ENCODE assay signal across 9 mouse cellular contexts in the genomic region with DNA sequence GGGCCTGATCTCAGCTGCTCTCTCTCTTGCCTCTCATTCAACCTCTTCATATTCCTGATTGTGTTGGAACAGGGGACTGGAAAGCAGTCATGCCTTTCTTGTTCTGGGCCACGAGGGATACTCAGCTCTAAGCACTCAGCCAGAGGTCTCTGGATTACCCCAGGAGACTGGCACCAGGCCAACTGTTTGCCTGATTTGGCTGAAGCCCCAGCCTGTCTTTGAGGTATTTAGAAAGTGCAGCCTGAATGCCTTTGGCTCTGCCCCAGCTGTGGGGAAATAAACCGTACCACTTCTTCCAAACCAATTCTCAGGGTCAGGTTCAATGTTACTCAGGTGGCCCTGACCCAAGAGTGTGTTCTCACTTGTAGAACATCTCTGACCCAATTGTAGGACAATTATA.
DNase-seq lines count a peak whose midpoint lies in the region; ATAC-seq and TF ChIP-seq lines count a peak whose summit lies in the region.
"Had no signal": no experiment of that assay in that cellular context is flagged by ENCODE, and none has a peak within 500 bp of the region (broad histone marks: within the 10 kb centered on the region; RNA-seq: fewer than 3 reads in every experiment).

No protein-coding gene starts in this region.

- H3K9ac ChIP-seq in kidney, embryonic 14.5 days (ENCODE audit: low read depth, low read length): no peak overlapping the region
- no peak overlapping the region for H3K9ac ChIP-seq in midbrain, postnatal 0 days (replicated peaks; ENCODE audit: low read length, poor library complexity, severe bottlenecking)

- no peak for ATAC-seq in kidney, embryonic 14.5 days (ENCODE audit: low FRiP score, low TSS enrichment)
- no peak for ATAC-seq in midbrain, postnatal 0 days (ENCODE audit: low FRiP score)

- H3K4me3 ChIP-seq in kidney, embryonic 14.5 days (ENCODE audit: low read length): no peak overlapping the region
- no peak overlapping the region for H3K4me3 ChIP-seq in midbrain, postnatal 0 days (ENCODE audit: low read depth, low read length)
- H3K4me3 ChIP-seq: megakaryocyte, embryonic 14.5 days had no signal

- no peaks in the 10 kb centered on the region for H3K4me1 ChIP-seq in kidney, embryonic 14.5 days (ENCODE audit: control insufficient read depth, insufficient read depth, low read length)
- no peaks in the 10 kb centered on the region for H3K4me1 ChIP-seq in midbrain, postnatal 0 days (ENCODE audit: insufficient read depth, low read length)
- H3K4me1 ChIP-seq: megakaryocyte, embryonic 14.5 days had no signal

- DNase-seq in kidney, adult 11 months: peak; percentile 95
- peak; percentile 94 for DNase-seq in adrenal gland, postnatal 14 days
- peak; percentile 22 to 41 for DNase-seq in gastrocnemius, adult 8-10 months (ENCODE audit: low spot score in 2 of 2)
- peak; percentile 95 to 96 for DNase-seq in kidney, postnatal 25 days
- DNase-seq in midbrain, postnatal 0 days (ENCODE audit: low spot score): peak; percentile 70
- no peak for DNase-seq in spleen, postnatal 4 days (ENCODE audit: low spot score in 2 of 2)
- no peak for DNase-seq in B cell, adult 2 months

- H3K4me2 ChIP-seq in kidney, embryonic 14.5 days (replicated peaks; ENCODE audit: low read depth, low read length): no peak overlapping the region
- H3K4me2 ChIP-seq in midbrain, postnatal 0 days (ENCODE audit: low read depth, low read length, poor library complexity, severe bottlenecking): no peak overlapping the region

- H3K9me3 ChIP-seq in kidney, embryonic 14.5 days (ENCODE audit: control insufficient read depth, low read length): no peaks in the 10 kb centered on the region
- H3K9me3 ChIP-seq in midbrain, postnatal 0 days (ENCODE audit: low read length): no peaks in the 10 kb centered on the region

- WGBS in kidney, embryonic 14.5 days: 37% methylated on average over 2 of the region's 2 CpGs
- WGBS in midbrain, postnatal 0 days: 43% methylated on average over 2 of the region's 2 CpGs

- no peak overlapping the region for H3K27ac ChIP-seq in kidney, embryonic 14.5 days (ENCODE audit: low read depth, low read length)
- H3K27ac ChIP-seq in midbrain, postnatal 0 days (ENCODE audit: low read depth, low read length): no peak overlapping the region

- H3K36me3 ChIP-seq in kidney, embryonic 14.5 days (ENCODE audit: control insufficient read depth, insufficient read depth, low read length): no peaks in the 10 kb centered on the region
- no peaks in the 10 kb centered on the region for H3K36me3 ChIP-seq in midbrain, postnatal 0 days (ENCODE audit: insufficient read depth, low read length)

- no peak for TF ChIP-seq CTCF in midbrain, postnatal 0 days (IDR thresholded peaks at IDR 0.05)

- no peaks in the 10 kb centered on the region for H3K27me3 ChIP-seq in kidney, embryonic 14.5 days (ENCODE audit: control insufficient read depth, insufficient read depth, low read length)
- H3K27me3 ChIP-seq in midbrain, postnatal 0 days (ENCODE audit: insufficient read depth, low read length): no peaks in the 10 kb centered on the region
- H3K27me3 ChIP-seq: megakaryocyte, embryonic 14.5 days had no signal

Comparison
In these comparisons a context has a peak if more than half of its experiments do, and no peak if none do; other contexts are left out.
1. DNase-seq: peak in kidney, adult 11 months (single experiment), adrenal gland, postnatal 14 days (single experiment), gastrocnemius, adult 8-10 months (2 of 2), kidney, postnatal 25 days (2 of 2) and midbrain, postnatal 0 days (single experiment); none in spleen, postnatal 4 days (0 of 2) and B cell, adult 2 months (0 of 2).